Mouse (Mus musculus) liver, embryonic 16.5 days (tissue): ENCODE measurements around the gene Grasp. TPM values are rescaled to one million over a fixed set of nuclear protein-coding genes. Genes with fewer than 3 reads are reported as not detected.

Experiments
- ATAC-seq: fragments of 200-750 bp; cut with Nextera tagmentation; 2 replicates; pipeline ENCODE4 v1.8.0; 2017; ENCODE audit warnings: low read depth, mild to moderate bottlenecking, moderate number of reproducible peaks, moderate library complexity
- H3K27ac ChIP-seq: fragments of 300-500 bp; sonication (generic); 2 replicates; pipeline ENCODE4 v1.5.1; 2014; ENCODE audit warnings: mild to moderate bottlenecking, low read length
- H3K27me3 ChIP-seq: fragments of 300-500 bp; sonication (generic); 2 replicates; pipeline ENCODE4 v1.6.1; 2014; ENCODE audit warnings: low read depth, low read length, mixed read lengths; ENCODE audit not compliant: control insufficient read depth, insufficient read depth
- H3K36me3 ChIP-seq: fragments of 300-500 bp; sonication (generic); 2 replicates; pipeline ENCODE4 v1.6.1; 2014; ENCODE audit warnings: mild to moderate bottlenecking; ENCODE audit not compliant: control insufficient read depth, insufficient read depth
- H3K4me1 ChIP-seq: fragments of 300-500 bp; sonication (generic); 2 replicates; pipeline ENCODE4 v1.6.1; 2014; ENCODE audit warnings: low read depth, low read length, mixed read lengths; ENCODE audit not compliant: control insufficient read depth
- H3K4me2 ChIP-seq: fragments of 300-500 bp; sonication (generic); 2 replicates; pipeline ENCODE4 v1.6.1; 2014; ENCODE audit warnings: low read depth, low read length, mixed read lengths
- H3K4me3 ChIP-seq: fragments of 300-500 bp; sonication (generic); 2 replicates; pipeline ENCODE4 v1.5.1; 2014; ENCODE audit warnings: low read depth, mild to moderate bottlenecking, low read length
- H3K9ac ChIP-seq: fragments of 300-500 bp; sonication (generic); 2 replicates; pipeline ENCODE4 v1.6.1; 2014; ENCODE audit warnings: low read depth, low read length
- H3K9me3 ChIP-seq: fragments of 300-500 bp; sonication (generic); replicated peaks from 2 replicates; pipeline ENCODE4 v1.6.1; 2016; ENCODE audit warnings: low read length; ENCODE audit not compliant: control insufficient read depth
- WGBS: fragments of 180-500 bp; shearing (Covaris S2); extraction: QIAGEN DNeasy Blood & Tissue Kit; methylation state at CpG from one replicate; pipeline ENCODE4 v1.1.7; 2014; ENCODE audit not compliant: insufficient replicate concordance; 5-methylcytosine and 5-hydroxymethylcytosine counted together
- polyA plus RNA-seq: library from polyadenylated mRNA; unstranded; fragments of >200 nt; fragmentation: Nextera tagmentation; extraction: Ambion mirVana; gene quantifications from 2 replicates; pipeline ENCODE4 v1.2.1, GENCODE M21; 2015

Grasp gene
- polyA plus RNA-seq, 1 experiment from 2014 or later = 0.54 TPM

GRCm38 (mm10) chr15:101230503-101230902, 6.5 kb downstream of the Grasp start:
- Histone ChIP-seq H3K9me3 (no peaks in the 10 kb centered on the region), H3K36me3 (no peaks in the 10 kb centered on the region), H3K27me3 (peaks cover 6% of the 10 kb centered on the region), H3K4me3 (no peak overlapping the region), H3K4me1 (no peaks in the 10 kb centered on the region; the same call in 1 of the 2 replicates), H3K9ac (no peak overlapping the region), H3K27ac (no peak overlapping the region), H3K4me2 (no peak overlapping the region)
- no peak for ATAC-seq
- WGBS = 84% methylated on average over 19 of the region's 19 CpGs

GRCm38 (mm10) chr15:101230995-101231647, 7.1 kb downstream of the Grasp start:
- no peak overlapping the region for H3K9ac ChIP-seq

DNA sequence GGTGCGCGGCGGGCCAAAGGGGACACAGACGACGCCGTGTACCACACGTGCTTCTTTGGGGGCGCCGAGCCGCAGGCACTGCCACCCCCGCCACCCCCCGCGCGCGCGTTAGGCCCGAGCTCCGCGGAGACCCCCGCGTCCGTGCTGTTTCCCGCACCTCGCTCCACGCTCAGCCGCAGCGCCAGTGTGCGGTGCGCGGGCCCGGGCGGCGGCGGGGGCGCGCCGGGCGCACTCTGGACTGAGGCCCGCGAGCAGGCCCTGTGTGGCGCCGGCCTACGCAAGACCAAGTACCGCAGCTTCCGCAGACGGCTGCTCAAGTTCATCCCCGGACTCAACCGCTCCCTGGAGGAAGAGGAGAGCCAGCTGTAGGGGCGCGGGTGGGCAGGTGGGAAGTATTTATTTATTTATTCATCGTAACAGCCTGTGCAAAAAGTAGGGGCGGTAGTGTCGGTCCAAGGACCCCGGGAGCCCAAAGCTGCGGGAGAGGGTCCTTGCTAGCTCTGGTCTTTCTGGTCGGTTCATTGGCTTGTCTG, 7.7 kb downstream of the Grasp start:
- Histone ChIP-seq H3K27ac (no peak overlapping the region), H3K4me3 (no peak overlapping the region), H3K4me1 (peaks cover 4% of the 10 kb centered on the region), H3K4me2 (no peak overlapping the region), H3K27me3 (no peaks in the 10 kb centered on the region; the same call in 1 of the 2 replicates), H3K36me3 (no peaks in the 10 kb centered on the region), H3K9ac (no peak overlapping the region), H3K9me3 (no peaks in the 10 kb centered on the region)
- 83% methylated on average over 43 of the region's 56 CpGs for WGBS
- ATAC-seq = no peak

More at GRCm38 (mm10) chr15:101230995-101231647, 7.1 kb downstream of the Grasp start:
- H3K4me2 ChIP-seq = no peak overlapping the region
- WGBS = 72% methylated on average over 21 of the region's 23 CpGs
- H3K27me3 ChIP-seq = peaks cover under 1% of the 10 kb centered on the region; the same call in 1 of the 2 replicates
- H3K4me3 ChIP-seq = no peak overlapping the region
- H3K9me3 ChIP-seq = no peaks in the 10 kb centered on the region
- no peak for ATAC-seq
- H3K36me3 ChIP-seq = no peaks in the 10 kb centered on the region
- H3K4me1 ChIP-seq = peaks cover 3% of the 10 kb centered on the region
- H3K27ac ChIP-seq = no peak overlapping the region

- H3K4me2 ChIP-seq = no peak overlapping the region
- no peak for ATAC-seq
- no peaks in the 10 kb centered on the region; the same call in 1 of the 2 replicates for H3K27me3 ChIP-seq
- no peaks in the 10 kb centered on the region for H3K9me3 ChIP-seq
- peaks cover 4% of the 10 kb centered on the region for H3K4me1 ChIP-seq
- no peaks in the 10 kb centered on the region for H3K36me3 ChIP-seq
- H3K4me3 ChIP-seq = no peak overlapping the region
- 50% methylated on average over 4 of the region's 4 CpGs for WGBS
- H3K9ac ChIP-seq = no peak overlapping the region
- no peak overlapping the region for H3K27ac ChIP-seq
Observed at GRCm38 (mm10) chr15:101232607-101233006, 8.6 kb downstream of the Grasp start.

- no peak overlapping the region for H3K27ac ChIP-seq
- ATAC-seq = no peak
- H3K4me2 ChIP-seq = no peak overlapping the region
- H3K9ac ChIP-seq = no peak overlapping the region
- peaks cover 4% of the 10 kb centered on the region for H3K4me1 ChIP-seq
- WGBS = 66% methylated on average over 3 of the region's 3 CpGs
- no peaks in the 10 kb centered on the region for H3K27me3 ChIP-seq
- no peaks in the 10 kb centered on the region for H3K9me3 ChIP-seq
- H3K36me3 ChIP-seq = no peaks in the 10 kb centered on the region
- H3K4me3 ChIP-seq = no peak overlapping the region
Observed at GRCm38 (mm10) chr15:101233183-101233582, 9.2 kb downstream of the Grasp start.

DNA sequence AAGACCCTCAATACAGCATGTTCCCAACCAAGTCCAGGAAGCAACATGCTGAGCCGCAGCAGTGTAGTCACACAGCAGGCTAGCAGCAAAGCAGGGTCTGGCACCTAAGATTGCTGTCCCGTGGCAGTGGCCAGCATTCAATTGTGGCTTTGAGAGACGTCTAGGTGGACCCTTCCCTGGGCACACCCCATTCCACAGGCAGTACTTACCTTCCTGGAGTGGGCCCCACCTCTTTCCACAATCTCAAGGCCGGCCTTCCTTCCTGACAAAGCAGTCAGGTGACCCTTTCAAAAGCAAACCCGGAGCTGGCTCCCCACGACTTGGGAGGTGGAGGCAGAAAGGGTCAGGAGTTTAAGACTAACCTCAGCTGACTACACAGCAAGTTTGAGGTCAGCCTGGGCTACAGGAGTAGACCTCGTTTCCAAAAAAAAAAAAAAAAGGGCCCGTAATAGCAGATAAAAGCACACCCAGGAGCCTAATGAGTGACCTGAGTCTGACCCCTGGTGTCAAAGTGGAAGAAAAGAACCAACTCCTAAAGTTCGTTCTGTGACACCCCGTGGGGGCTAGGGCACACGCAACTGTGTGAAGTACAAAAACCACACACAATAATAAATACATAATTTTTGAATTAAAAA, 9.8 kb downstream of the Grasp start:
- Histone ChIP-seq H3K27ac (no peak overlapping the region), H3K27me3 (no peaks in the 10 kb centered on the region), H3K36me3 (no peaks in the 10 kb centered on the region), H3K4me3 (no peak overlapping the region), H3K9me3 (no peaks in the 10 kb centered on the region), H3K4me2 (no peak overlapping the region), H3K9ac (no peak overlapping the region), H3K4me1 (peaks cover 4% of the 10 kb centered on the region)
- no peak for ATAC-seq
- 23% methylated on average over 11 of the region's 11 CpGs for WGBS

DNA sequence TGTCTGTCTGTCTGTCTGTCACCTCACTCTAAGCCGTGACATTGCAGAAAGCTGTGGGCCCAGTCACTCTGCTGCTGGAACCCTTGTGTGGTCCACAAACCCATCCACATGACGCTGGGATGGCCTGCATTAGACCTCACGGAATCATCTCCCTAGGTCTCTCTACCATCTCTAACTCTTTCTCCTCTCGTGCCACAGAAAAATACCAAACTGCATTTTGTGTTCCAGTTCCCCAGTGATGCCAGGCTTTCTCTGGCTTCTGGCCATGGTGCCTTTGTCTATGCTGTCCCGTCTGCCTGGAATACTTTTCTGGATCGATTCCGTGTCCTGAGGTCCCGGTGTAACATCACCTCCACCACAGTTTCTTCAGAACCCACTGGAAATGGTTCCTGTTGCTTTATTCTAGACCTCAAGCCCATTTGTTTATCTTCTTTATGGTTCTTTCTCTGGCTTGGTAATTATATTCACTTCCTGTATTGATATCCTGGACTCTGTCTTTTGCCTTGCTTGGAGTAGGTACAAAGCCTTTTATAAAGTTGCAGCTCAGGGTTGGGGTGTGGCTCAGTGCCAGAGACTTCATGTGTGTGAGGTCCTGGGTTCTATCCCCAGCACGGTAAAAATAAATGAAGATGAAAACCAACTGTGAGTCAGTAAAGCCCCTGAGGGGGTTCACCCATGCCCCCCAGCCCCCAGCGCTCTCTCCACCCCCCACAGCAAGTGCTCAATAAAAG, 10.8 kb downstream of the Grasp start:
- H3K4me3 ChIP-seq = no peak overlapping the region
- WGBS = 58% methylated on average over 10 of the region's 10 CpGs
- no peaks in the 10 kb centered on the region for H3K27me3 ChIP-seq
- no peak overlapping the region for H3K27ac ChIP-seq
- no peak overlapping the region for H3K4me2 ChIP-seq
- no peaks in the 10 kb centered on the region for H3K36me3 ChIP-seq
- ATAC-seq = no peak
- no peaks in the 10 kb centered on the region for H3K9me3 ChIP-seq
- H3K4me1 ChIP-seq = peaks cover 4% of the 10 kb centered on the region; the same call in 1 of the 2 replicates
- no peak overlapping the region for H3K9ac ChIP-seq

GRCm38 (mm10) chr15:101235342-101235698, 11.3 kb downstream of the Grasp start:
- H3K4me1 ChIP-seq = peaks cover 4% of the 10 kb centered on the region; the same call in 1 of the 2 replicates
- 49% methylated on average over 5 of the region's 5 CpGs for whole genome bisulfite sequencing
- H3K9ac ChIP-seq = no peak overlapping the region
- no peak for ATAC-seq
- H3K9me3 ChIP-seq = no peaks in the 10 kb centered on the region
- H3K27me3 ChIP-seq = no peaks in the 10 kb centered on the region
- no peak overlapping the region for H3K4me3 ChIP-seq
- H3K4me2 ChIP-seq = no peak overlapping the region
- no peaks in the 10 kb centered on the region for H3K36me3 ChIP-seq
- no peak overlapping the region for H3K27ac ChIP-seq
